Comparison of ENCODE assay signal across 22 mouse cellular contexts in the genomic region with DNA sequence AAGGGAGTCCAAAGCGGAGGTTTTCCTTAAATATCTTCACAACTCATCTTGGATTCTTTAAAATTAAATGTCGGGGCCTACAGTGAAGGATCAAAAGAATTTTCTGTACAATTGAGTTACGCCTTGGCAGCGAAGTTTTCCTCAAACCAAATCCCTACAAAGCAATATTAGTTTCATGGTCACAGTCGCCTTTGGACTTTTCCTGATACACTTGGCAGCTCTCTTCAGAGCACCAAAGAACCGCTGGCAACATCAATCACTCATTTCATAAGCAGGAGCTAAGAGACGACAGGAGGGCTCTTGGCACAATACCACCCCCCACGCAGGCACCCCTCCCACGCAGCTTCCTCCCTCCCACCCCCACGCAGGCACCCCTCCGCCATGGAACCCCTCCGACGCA. TPM values are rescaled to one million over a fixed set of nuclear protein-coding genes. Genes with fewer than 3 reads are reported as not detected.
A peak's percentile ranks its signal among the peaks of the same experiment; 100 is the strongest.
DNase-seq lines count a peak whose midpoint lies in the region; ATAC-seq lines count a peak whose summit lies in the region.
"Had no signal": no experiment of that assay in that cellular context is flagged by ENCODE, and none has a peak within 500 bp of the region (broad histone marks: within the 10 kb centered on the region; RNA-seq: fewer than 3 reads in every experiment).

No protein-coding gene starts in this region.

- H3K9ac ChIP-seq in hindbrain, embryonic 13.5 days, result no peak overlapping the region
- H3K9ac ChIP-seq in hindbrain, embryonic 11.5 days (ENCODE audit: low read depth, low read length), result no peak overlapping the region
- no peak overlapping the region for H3K9ac ChIP-seq in forebrain, embryonic 16.5 days (replicated peaks; ENCODE audit: low read depth, low read length)
- H3K9ac ChIP-seq in midbrain, embryonic 16.5 days (ENCODE audit: low read depth, low read length), result no peak overlapping the region
- H3K9ac ChIP-seq: heart, embryonic 15.5 days; limb, embryonic 15.5 days; neural tube, embryonic 12.5 days; stomach, embryonic 15.5 days had no signal

- H3K4me3 ChIP-seq in hindbrain, embryonic 13.5 days, result no peak overlapping the region
- H3K4me3 ChIP-seq in hindbrain, embryonic 11.5 days (ENCODE audit: low read depth, low read length), result no peak overlapping the region
- no peak overlapping the region for H3K4me3 ChIP-seq in forebrain, embryonic 16.5 days (replicated peaks; ENCODE audit: low read length)
- H3K4me3 ChIP-seq in midbrain, embryonic 16.5 days (ENCODE audit: low read depth, low read length), result no peak overlapping the region
- H3K4me3 ChIP-seq: heart, embryonic 15.5 days; limb, embryonic 15.5 days; neural tube, embryonic 12.5 days; stomach, embryonic 15.5 days had no signal

- DNase-seq in adrenal gland, postnatal 14 days, result peak; percentile 10
- no peak for DNase-seq in adrenal gland, adult 18-20 months (ENCODE audit: low spot score in 2 of 2)
- no peak for DNase-seq in hindbrain, embryonic 11.5 days (ENCODE audit: low spot score)
- DNase-seq in right cerebral cortex, postnatal 25 days, result no peak
- DNase-seq: adrenal gland, postnatal 36 days; cerebellum, adult 2 months; gastrocnemius, postnatal 36 days; kidney, adult 2 months; kidney, postnatal 14 days; lung, postnatal 10 days; thymus, adult 18-20 months; thymus, postnatal 4 days had no signal

- H3K9me3 ChIP-seq in hindbrain, embryonic 13.5 days, result no peaks in the 10 kb centered on the region
- H3K9me3 ChIP-seq in hindbrain, embryonic 11.5 days (ENCODE audit: control insufficient read depth, low read length), result no peaks in the 10 kb centered on the region
- H3K9me3 ChIP-seq in forebrain, embryonic 16.5 days (ENCODE audit: control insufficient read depth, low read length), result no peaks in the 10 kb centered on the region
- H3K9me3 ChIP-seq in midbrain, embryonic 16.5 days (replicated peaks; ENCODE audit: control insufficient read depth, low read length, poor library complexity, severe bottlenecking), result no peaks in the 10 kb centered on the region
- H3K9me3 ChIP-seq: heart, embryonic 15.5 days; limb, embryonic 15.5 days; neural tube, embryonic 12.5 days; stomach, embryonic 15.5 days had no signal

- H3K4me1 ChIP-seq in hindbrain, embryonic 13.5 days (replicated peaks), result peaks cover 51% of the 10 kb centered on the region
- H3K4me1 ChIP-seq in hindbrain, embryonic 11.5 days (replicated peaks; ENCODE audit: control insufficient read depth, insufficient read depth, low read length), result no peaks in the 10 kb centered on the region
- H3K4me1 ChIP-seq in forebrain, embryonic 16.5 days (replicated peaks; ENCODE audit: control insufficient read depth, insufficient read depth, low read length), result peaks cover 29% of the 10 kb centered on the region
- peaks cover 10% of the 10 kb centered on the region for H3K4me1 ChIP-seq in midbrain, embryonic 16.5 days (ENCODE audit: control insufficient read depth, insufficient read depth, low read length)
- H3K4me1 ChIP-seq: stomach, embryonic 15.5 days had no signal

- 50% methylated on average over 13 of the region's 13 CpGs for WGBS in hindbrain, embryonic 13.5 days
- 64% methylated on average over 13 of the region's 13 CpGs for WGBS in hindbrain, embryonic 11.5 days
- 29% methylated on average over 9 of the region's 13 CpGs for WGBS in forebrain, embryonic 16.5 days
- 39% methylated on average over 9 of the region's 13 CpGs for WGBS in midbrain, embryonic 16.5 days

- H3K4me2 ChIP-seq in hindbrain, embryonic 13.5 days, result peak overlapping the region; percentile 34
- no peak overlapping the region for H3K4me2 ChIP-seq in hindbrain, embryonic 11.5 days (replicated peaks; ENCODE audit: low read depth, low read length)
- peak overlapping the region; percentile 33 for H3K4me2 ChIP-seq in forebrain, embryonic 16.5 days (ENCODE audit: low read length)
- H3K4me2 ChIP-seq in midbrain, embryonic 16.5 days (ENCODE audit: low read length), result peak overlapping the region; percentile 44
- H3K4me2 ChIP-seq: heart, embryonic 15.5 days; limb, embryonic 15.5 days; neural tube, embryonic 12.5 days; stomach, embryonic 15.5 days had no signal

- H3K36me3 ChIP-seq in hindbrain, embryonic 13.5 days, result no peaks in the 10 kb centered on the region
- H3K36me3 ChIP-seq in hindbrain, embryonic 11.5 days (ENCODE audit: control insufficient read depth, insufficient read depth, low read length), result no peaks in the 10 kb centered on the region
- H3K36me3 ChIP-seq in forebrain, embryonic 16.5 days (ENCODE audit: control insufficient read depth, insufficient read depth), result no peaks in the 10 kb centered on the region
- no peaks in the 10 kb centered on the region for H3K36me3 ChIP-seq in midbrain, embryonic 16.5 days (ENCODE audit: control insufficient read depth, insufficient read depth, low read length)
- H3K36me3 ChIP-seq: heart, embryonic 15.5 days; limb, embryonic 15.5 days; neural tube, embryonic 12.5 days; stomach, embryonic 15.5 days had no signal

- H3K27ac ChIP-seq in hindbrain, embryonic 13.5 days, result peak overlapping the region; percentile 48
- no peak overlapping the region for H3K27ac ChIP-seq in hindbrain, embryonic 11.5 days (ENCODE audit: low read depth, low read length)
- H3K27ac ChIP-seq in forebrain, embryonic 16.5 days (ENCODE audit: low read length), result no peak overlapping the region
- H3K27ac ChIP-seq in midbrain, embryonic 16.5 days (ENCODE audit: low read length), result no peak overlapping the region
- H3K27ac ChIP-seq: heart, embryonic 15.5 days; limb, embryonic 15.5 days; neural tube, embryonic 12.5 days; stomach, embryonic 15.5 days had no signal

- no peak for ATAC-seq in hindbrain, embryonic 13.5 days (ENCODE audit: low FRiP score)
- ATAC-seq in hindbrain, embryonic 11.5 days (ENCODE audit: low FRiP score), result no peak
- no peak for ATAC-seq in forebrain, embryonic 16.5 days
- ATAC-seq in midbrain, embryonic 16.5 days, result 0 out of 2 replicates have a peak, but pooled peaks have one; percentile 9
- no peak for ATAC-seq in inflammation-experienced regulatory T-cells, adult 6 months
- ATAC-seq: CD4-positive, CD25-positive, alpha-beta regulatory T cell, adult 4 months; Patski had no signal

- no peaks in the 10 kb centered on the region for H3K27me3 ChIP-seq in hindbrain, embryonic 13.5 days
- H3K27me3 ChIP-seq in hindbrain, embryonic 11.5 days (ENCODE audit: control insufficient read depth, insufficient read depth, low read length), result no peaks in the 10 kb centered on the region
- H3K27me3 ChIP-seq in forebrain, embryonic 16.5 days (replicated peaks; ENCODE audit: control insufficient read depth, insufficient read depth, low read length), result no peaks in the 10 kb centered on the region
- H3K27me3 ChIP-seq in midbrain, embryonic 16.5 days (ENCODE audit: control insufficient read depth, insufficient read depth, low read depth, low read length), result no peaks in the 10 kb centered on the region
- H3K27me3 ChIP-seq: heart, embryonic 15.5 days; limb, embryonic 15.5 days; neural tube, embryonic 12.5 days; Patski; stomach, embryonic 15.5 days had no signal

RNA-seq across cellular contexts. Expression of gene Ccdc93, which starts 40.4 kb away (rescaled TPM):
- total RNA-seq in adrenal gland, postnatal 14 days (2021), result 21.5 and 24.6 TPM in 2 replicates
- total RNA-seq in adrenal gland, adult 18-20 months (2021), result 10 to 100 TPM; 22.9 to 23.5 TPM
- 11.9 TPM in 2 replicates for polyA plus RNA-seq in hindbrain, embryonic 13.5 days (2015; fragmentation: Nextera tagmentation; extraction: Ambion mirVana)
- 8.7 and 11.1 TPM in 2 replicates for polyA plus RNA-seq in hindbrain, embryonic 11.5 days (2014; fragmentation: Nextera tagmentation; extraction: Ambion mirVana)
- 12.2 and 14.1 TPM in 2 replicates for polyA plus RNA-seq in forebrain, embryonic 16.5 days (2015; fragmentation: Nextera tagmentation; extraction: Ambion mirVana)
- 11.9 and 12.7 TPM in 2 replicates for polyA plus RNA-seq in midbrain, embryonic 16.5 days (2015; fragmentation: Nextera tagmentation; extraction: Ambion mirVana)
- polyA plus RNA-seq in inflammation-experienced regulatory T-cells, adult 6 months (2017; shearing (Covaris generic)), result 10 to 100 TPM; 16.2 to 18.5 (median 16.3) TPM

RNA-seq across cellular contexts. Expression of gene Insig2, which starts 58.0 kb away (rescaled TPM):
- total RNA-seq in adrenal gland, postnatal 14 days (2021), result 49.2 and 57.3 TPM in 2 replicates
- 10 to 100 TPM; 49.3 to 61.4 TPM for total RNA-seq in adrenal gland, adult 18-20 months (2021)
- polyA plus RNA-seq in hindbrain, embryonic 13.5 days (2015; fragmentation: Nextera tagmentation; extraction: Ambion mirVana), result 43.4 and 49.5 TPM in 2 replicates
- polyA plus RNA-seq in hindbrain, embryonic 11.5 days (2014; fragmentation: Nextera tagmentation; extraction: Ambion mirVana), result 19.1 and 20.8 TPM in 2 replicates
- polyA plus RNA-seq in forebrain, embryonic 16.5 days (2015; fragmentation: Nextera tagmentation; extraction: Ambion mirVana), result 46.3 and 47.4 TPM in 2 replicates
- 44.5 and 49.9 TPM in 2 replicates for polyA plus RNA-seq in midbrain, embryonic 16.5 days (2015; fragmentation: Nextera tagmentation; extraction: Ambion mirVana)
- polyA plus RNA-seq in inflammation-experienced regulatory T-cells, adult 6 months (2017; shearing (Covaris generic)), result 10 to 100 TPM; 29.6 to 34.8 (median 30.4) TPM
